Mouse (Mus musculus) C2C12 (cell line): ENCODE measurements around the gene Smpd3.

Experiments used
- CTCF ChIP-seq: IDR thresholded peaks from one replicate; pipeline ENCODE4 v1.5.1; 2011; ENCODE audit not compliant: control insufficient read depth, insufficient read depth, insufficient read length
- FOSL1 ChIP-seq: IDR thresholded peaks from one replicate; pipeline ENCODE4 v1.8.0; 2011; ENCODE audit warnings: mild to moderate bottlenecking, low read length; ENCODE audit not compliant: poor library complexity, insufficient read depth, severe bottlenecking
- MAX ChIP-seq: IDR thresholded peaks from one replicate; pipeline ENCODE4 v1.6.1; 2011; ENCODE audit warnings: mild to moderate bottlenecking, control low read depth
- MYOD1 ChIP-seq: IDR thresholded peaks from one replicate; pipeline ENCODE4 v1.6.1; 2011; ENCODE audit warnings: low read depth; ENCODE audit not compliant: control insufficient read depth, insufficient read length
- MYOG ChIP-seq: IDR thresholded peaks from one replicate; pipeline ENCODE4 v1.6.1; 2011; ENCODE audit not compliant: control insufficient read depth, insufficient read length; ENCODE audit errors: extremely low read depth
- USF1 ChIP-seq: IDR thresholded peaks from one replicate; pipeline ENCODE4 v1.6.1; 2011; ENCODE audit warnings: low read depth, mild to moderate bottlenecking, control low read depth, moderate library complexity

DNA sequence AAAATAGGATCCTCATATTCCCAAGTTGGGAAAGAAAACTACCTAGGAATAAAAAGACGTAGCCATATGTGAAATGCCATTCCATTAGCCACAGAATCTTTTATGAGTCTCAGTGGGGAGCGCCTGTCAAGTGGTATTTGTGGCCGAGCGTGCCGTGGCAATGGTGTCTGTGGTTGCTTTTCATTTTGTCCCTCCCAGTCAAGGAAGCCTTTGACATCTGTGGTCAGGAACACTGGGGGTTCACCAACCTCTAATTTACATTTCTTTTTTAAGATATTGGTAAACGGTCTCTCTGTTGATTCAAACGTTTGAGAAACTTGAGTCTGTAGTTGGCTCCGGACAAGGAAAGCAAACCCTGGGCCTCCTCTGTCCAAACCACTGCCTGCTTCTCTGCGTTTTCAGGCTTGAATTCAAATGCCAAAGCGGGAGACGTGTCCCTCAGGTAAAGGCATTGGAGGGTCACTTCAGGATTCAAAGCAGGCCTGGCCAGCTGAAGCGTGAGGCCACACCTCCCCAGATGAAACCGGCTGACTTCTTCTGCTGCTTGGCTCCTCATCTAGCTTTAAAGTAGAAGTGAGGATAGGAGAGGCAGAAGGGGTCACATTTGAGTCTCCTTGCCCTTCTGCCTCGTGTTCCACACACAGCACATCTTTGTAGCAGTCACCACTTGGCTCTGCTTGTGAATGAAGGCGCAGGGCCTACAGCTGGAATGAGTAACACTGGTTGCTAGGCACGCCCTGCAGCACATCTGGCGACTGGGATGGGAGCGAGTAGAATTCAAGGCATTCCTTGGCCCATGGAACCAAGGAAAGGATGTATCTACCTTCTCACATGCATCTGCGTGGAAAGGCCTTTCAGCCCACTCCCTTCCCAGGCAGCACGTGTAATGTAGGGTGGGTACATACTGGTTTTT lies 45.0 kb downstream of the Smpd3 start:
- TF ChIP-seq CTCF (no peak), MAX (no peak), USF1 (no peak), FOSL1 (no peak), MYOG (no peak), MYOD1 (no peak)
